Mouse (Mus musculus) erythroblast, embryonic 14.5 days (primary cell): ENCODE measurements around the gene Nrp2.

Source experiments
- GATA1 ChIP-seq: IDR thresholded peaks from 2 replicates; pipeline ENCODE4 v1.6.1; 2012; ENCODE audit warnings: low read length, inconsistent platforms, mixed read lengths
- TAL1 ChIP-seq: IDR thresholded peaks from 3 replicates; pipeline ENCODE4 v1.6.1; 2012; ENCODE audit warnings: low read length, inconsistent platforms, mixed read lengths

GRCm38 (mm10) chr1:62796038-62796647 is 93.1 kb downstream of the Nrp2 start:
- TF ChIP-seq TAL1, result no peak
- TF ChIP-seq GATA1, result no peak
